Mouse (Mus musculus): Measurements from ENCODE around the gene Mogs. TPM values are rescaled to one million over a fixed set of nuclear protein-coding genes. Genes with fewer than 3 reads are reported as not detected.

Mogs gene
- polyA plus RNA-seq, 1 experiment: 33.5 TPM

DNA sequence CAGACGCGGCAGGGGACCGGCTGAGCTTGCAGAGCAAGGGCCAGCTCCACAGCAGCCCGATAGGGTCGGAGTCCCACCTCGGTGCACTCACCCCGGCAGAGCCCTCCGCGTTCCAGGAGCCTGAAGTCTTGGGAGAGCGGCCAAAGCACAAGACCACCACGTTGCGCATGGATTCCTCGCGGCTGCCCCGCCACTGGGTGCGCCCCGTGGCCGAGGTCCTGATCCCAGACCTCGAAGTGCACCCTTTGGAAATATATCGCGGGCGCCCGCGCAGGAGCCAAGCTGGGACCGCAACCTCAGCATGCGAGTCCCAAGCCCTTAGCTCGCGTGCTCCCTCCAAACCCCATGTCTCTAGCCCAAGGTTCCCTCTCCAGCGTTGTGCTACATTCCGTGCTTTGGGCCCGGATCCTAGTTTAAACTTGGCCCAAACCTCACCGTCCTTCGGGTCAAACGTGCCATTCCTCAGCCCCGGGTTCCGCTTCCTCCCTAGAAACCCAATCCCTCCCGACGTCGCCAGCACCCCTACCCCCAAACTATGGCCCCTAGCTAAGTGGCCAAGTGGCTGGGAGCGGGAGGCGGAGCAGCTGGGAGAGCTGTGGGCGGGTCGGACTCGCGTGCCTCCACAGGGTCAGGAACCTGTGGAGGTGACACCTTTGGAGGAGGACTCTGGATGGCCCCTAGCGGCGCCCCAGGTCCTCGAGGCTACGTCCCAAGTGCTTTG is 46.8 kb downstream of the Mogs start:
- Histone ChIP-seq H3K4me3 (replicated peaks; ENCODE audit: insufficient read depth, low read depth, low read length) (peak overlapping the region; percentile 59), H3K27ac (ENCODE audit: insufficient read depth, low read length) (no peak overlapping the region), H3K27me3 (ENCODE audit: control insufficient read depth, insufficient read depth, low read length) (no peaks in the 10 kb centered on the region), H3K4me1 (ENCODE audit: control insufficient read depth, insufficient read depth, low read length) (0 out of 2 replicates have a peak, but pooled peaks cover 8% of the 10 kb centered on the region)
- TF ChIP-seq CTCF (IDR thresholded peaks at IDR 0.05; ENCODE audit: borderline replicate concordance, insufficient read depth, low read depth, low read length): no peak
- no peak for TF ChIP-seq POLR2A (IDR thresholded peaks at IDR 0.05; ENCODE audit: borderline replicate concordance, insufficient read depth, low read length)
- 1% methylated on average over 49 of the region's 49 CpGs for WGBS
- peak; percentile 30 to 54 for DNase-seq

DNA sequence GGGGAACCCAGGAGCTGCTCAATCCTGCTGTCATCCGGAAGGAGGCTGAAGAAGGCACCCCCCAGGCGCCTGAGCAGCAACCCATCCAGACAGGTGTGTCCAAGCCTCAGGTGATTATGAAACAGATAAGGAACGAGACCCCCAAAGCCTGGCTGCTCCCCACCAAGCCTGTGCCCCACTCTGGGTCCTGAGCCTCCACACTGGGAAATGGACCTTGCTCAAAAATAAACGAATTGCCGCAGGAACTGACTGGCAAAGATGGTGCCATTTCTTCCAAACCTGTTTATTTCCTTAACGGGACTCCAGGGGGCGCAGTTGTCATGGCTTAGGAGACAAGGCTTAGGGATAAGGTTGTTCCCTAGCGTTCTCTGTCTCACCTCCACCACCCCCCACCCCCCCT is 47.4 kb downstream of the Mogs start:
- Histone ChIP-seq H3K4me1 (ENCODE audit: control insufficient read depth, insufficient read depth, low read length) (0 out of 2 replicates have a peak, but pooled peaks cover 9% of the 10 kb centered on the region), H3K4me3 (replicated peaks; ENCODE audit: insufficient read depth, low read depth, low read length) (peak overlapping the region; percentile 59), H3K27me3 (ENCODE audit: control insufficient read depth, insufficient read depth, low read length) (no peaks in the 10 kb centered on the region), H3K27ac (ENCODE audit: insufficient read depth, low read length) (no peak overlapping the region)
- no peak for TF ChIP-seq POLR2A (IDR thresholded peaks at IDR 0.05; ENCODE audit: borderline replicate concordance, insufficient read depth, low read length)
- peak; percentile 83 for TF ChIP-seq CTCF (IDR thresholded peaks at IDR 0.05; ENCODE audit: borderline replicate concordance, insufficient read depth, low read depth, low read length)
- peak; percentile 79 to 81 for DNase-seq
- 3% methylated on average over 8 of the region's 8 CpGs for WGBS

- Histone ChIP-seq H3K4me1 (ENCODE audit: control insufficient read depth, insufficient read depth, low read length) (peaks cover 13% of the 10 kb centered on the region; the same call in 1 of the 2 replicates), H3K27ac (ENCODE audit: insufficient read depth, low read length) (no peak overlapping the region; the same call in 1 of the 2 replicates), H3K27me3 (ENCODE audit: control insufficient read depth, insufficient read depth, low read length) (no peaks in the 10 kb centered on the region), H3K4me3 (replicated peaks; ENCODE audit: insufficient read depth, low read depth, low read length) (peak overlapping the region; percentile 49)
- no peak for DNase-seq
- WGBS: 1% methylated on average over 6 of the region's 6 CpGs
- TF ChIP-seq POLR2A (IDR thresholded peaks at IDR 0.05; ENCODE audit: borderline replicate concordance, insufficient read depth, low read length): no peak
- TF ChIP-seq CTCF (IDR thresholded peaks at IDR 0.05; ENCODE audit: borderline replicate concordance, insufficient read depth, low read depth, low read length): no peak
Measured at GRCm38 (mm10) chr6:83165026-83165606, 49.8 kb downstream of the Mogs start.

- DNase-seq: peak; percentile 94 to 97
- Histone ChIP-seq H3K27ac (ENCODE audit: insufficient read depth, low read length) (peak within 1 kb of the TSS; percentile 84), H3K4me1 (ENCODE audit: control insufficient read depth, insufficient read depth, low read length) (peaks cover 13% of the 10 kb centered on the region; the same call in 1 of the 2 replicates), H3K4me3 (replicated peaks; ENCODE audit: insufficient read depth, low read depth, low read length) (peak within 1 kb of the TSS; percentile 66), H3K27me3 (ENCODE audit: control insufficient read depth, insufficient read depth, low read length) (no peaks in the 10 kb centered on the region)
- under 1% methylated on average over 58 of the region's 58 CpGs for WGBS
- TF ChIP-seq POLR2A (IDR thresholded peaks at IDR 0.05; ENCODE audit: borderline replicate concordance, insufficient read depth, low read length) (peak; percentile 57), CTCF (IDR thresholded peaks at IDR 0.05; ENCODE audit: borderline replicate concordance, insufficient read depth, low read depth, low read length) (peak; percentile 71; the same call in 1 of the 2 replicates)
Measured at GRCm38 (mm10) chr6:83165607-83166242, 50.4 kb downstream of the Mogs start, which contains the start of gene Dctn1. TSS of gene Dctn1 (plus strand) at chr6:83165920.

DNA sequence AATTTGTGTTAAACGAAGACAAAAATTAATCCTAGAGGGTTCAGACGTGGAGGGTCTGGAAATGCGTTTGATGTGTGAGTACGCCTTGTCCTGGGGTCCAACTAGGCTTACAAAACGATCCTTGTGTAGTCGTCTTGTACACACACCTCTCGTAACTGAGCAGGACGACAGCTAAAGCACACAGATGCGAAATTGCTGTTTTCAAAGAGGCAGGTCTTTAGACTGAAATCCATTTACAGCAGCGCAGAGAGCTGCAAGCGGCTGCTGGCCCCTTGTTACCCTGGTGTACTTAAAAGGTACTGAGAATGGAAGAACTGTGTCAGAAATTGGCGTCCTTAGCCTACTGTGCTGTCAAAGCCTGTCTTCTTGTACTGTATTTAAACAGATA is 50.9 kb downstream of the Mogs start:
- H3K27me3 ChIP-seq (ENCODE audit: control insufficient read depth, insufficient read depth, low read length): no peaks in the 10 kb centered on the region
- H3K4me3 ChIP-seq (replicated peaks; ENCODE audit: insufficient read depth, low read depth, low read length): peak overlapping the region; percentile 66
- H3K4me1 ChIP-seq (ENCODE audit: control insufficient read depth, insufficient read depth, low read length): peaks cover 17% of the 10 kb centered on the region; the same call in 1 of the 2 replicates
- no peak for TF ChIP-seq CTCF (IDR thresholded peaks at IDR 0.05; ENCODE audit: borderline replicate concordance, insufficient read depth, low read depth, low read length)
- TF ChIP-seq POLR2A (IDR thresholded peaks at IDR 0.05; ENCODE audit: borderline replicate concordance, insufficient read depth, low read length): no peak
- peak overlapping the region; percentile 16; the same call in 1 of the 2 replicates for H3K27ac ChIP-seq (ENCODE audit: insufficient read depth, low read length)
- DNase-seq: no peak
- under 1% methylated on average over 12 of the region's 12 CpGs for WGBS

Other genes with a start within 250 kb of the Mogs start
- 44.7 and 52.5 TPM in 2 replicates for gene Sema4f, start 175.7 kb upstream of the Mogs start, polyA plus RNA-seq (2012; rRNA removed)
- 0.11 and 0.21 TPM in 2 replicates for gene M1ap, start 168.6 kb upstream of the Mogs start, polyA plus RNA-seq (2012; rRNA removed)
- gene Dok1, start 82.0 kb upstream of the Mogs start, polyA plus RNA-seq (2012; rRNA removed): 1.7 and 2.1 TPM in 2 replicates
- 3.5 and 3.8 TPM in 2 replicates for gene Loxl3, start 81.3 kb upstream of the Mogs start, polyA plus RNA-seq (2012; rRNA removed)
- gene Aup1, start 61.0 kb upstream of the Mogs start, polyA plus RNA-seq (2012; rRNA removed): 271 and 276 TPM in 2 replicates
- gene Htra2, start 60.2 kb upstream of the Mogs start, polyA plus RNA-seq (2012; rRNA removed): 57.6 and 58.2 TPM in 2 replicates
- 0.92 and 0.93 TPM in 2 replicates for gene Dqx1, start 57.7 kb upstream of the Mogs start, polyA plus RNA-seq (2012; rRNA removed)
- gene Tlx2, start 45.2 kb upstream of the Mogs start, polyA plus RNA-seq (2012; rRNA removed): not detected in 2 replicates
- 57.5 and 61.6 TPM in 2 replicates for gene Pcgf1, start 37.6 kb upstream of the Mogs start, polyA plus RNA-seq (2012; rRNA removed)
- 0.28 TPM in 1 of 2 replicates, not detected in the other for gene Lbx2, start 29.1 kb upstream of the Mogs start, polyA plus RNA-seq (2012; rRNA removed)
- gene Ccdc142, start 13.9 kb upstream of the Mogs start, polyA plus RNA-seq (2012; rRNA removed): 9.1 and 12.4 TPM in 2 replicates
- 9.9 TPM in 2 replicates for gene Gm42688, start 13.9 kb upstream of the Mogs start, polyA plus RNA-seq (2012; rRNA removed)
- 109 and 114 TPM in 2 replicates for gene Mrpl53, start 6.5 kb upstream of the Mogs start, polyA plus RNA-seq (2012; rRNA removed)
- gene Wbp1, start 6.1 kb downstream of the Mogs start, polyA plus RNA-seq (2012; rRNA removed): 88.2 and 93.1 TPM in 2 replicates
- gene Ino80b, start 9.9 kb downstream of the Mogs start, polyA plus RNA-seq (2012; rRNA removed): 25.1 and 25.3 TPM in 2 replicates
- gene Rtkn, start 20.0 kb downstream of the Mogs start, polyA plus RNA-seq (2012; rRNA removed): 88.8 and 97.2 TPM in 2 replicates
- gene Wdr54, start 40.9 kb downstream of the Mogs start, polyA plus RNA-seq (2012; rRNA removed): 22.7 and 29.1 TPM in 2 replicates
- gene 1700003E16Rik, start 40.9 kb downstream of the Mogs start, polyA plus RNA-seq (2012; rRNA removed): 6.6 and 8.1 TPM in 2 replicates
- 394 and 406 TPM in 2 replicates for gene Dctn1, start 50.4 kb downstream of the Mogs start, polyA plus RNA-seq (2012; rRNA removed)
- gene Slc4a5, start 104.3 kb downstream of the Mogs start, polyA plus RNA-seq (2012; rRNA removed): 2.8 and 5.8 TPM in 2 replicates
- 13.6 and 15.4 TPM in 2 replicates for gene Mthfd2, start 210.4 kb downstream of the Mogs start, polyA plus RNA-seq (2012; rRNA removed)
- 16.0 and 16.3 TPM in 2 replicates for gene Mob1a, start 210.5 kb downstream of the Mogs start, polyA plus RNA-seq (2012; rRNA removed)
- gene Bola3, start 233.7 kb downstream of the Mogs start, polyA plus RNA-seq (2012; rRNA removed): 87.1 and 90.2 TPM in 2 replicates